Mouse (Mus musculus) hindbrain, embryonic 14.5 days (tissue): ENCODE data around the gene Kcp. TPM values are rescaled to one million over a fixed set of nuclear protein-coding genes. Genes with fewer than 3 reads are reported as not detected.

Source experiments
- ATAC-seq: fragments of 200-750 bp; cut with Nextera tagmentation; 2 replicates; pipeline ENCODE4 v1.8.0; 2017; ENCODE audit warnings: moderate number of reproducible peaks, mild to moderate bottlenecking, moderate TSS enrichment, moderate library complexity; ENCODE audit not compliant: low FRiP score
- DNase-seq: peaks from one replicate; pipeline ENCODE4 v3.0.0-alpha.2; 2015; ENCODE audit warnings: low spot score
- H3K27ac ChIP-seq: fragments of 300-500 bp; sonication (generic); 2 replicates; pipeline ENCODE4 v1.5.1; 2014; ENCODE audit warnings: mild to moderate bottlenecking, moderate library complexity
- H3K27me3 ChIP-seq: fragments of 300-500 bp; sonication (generic); 2 replicates; pipeline ENCODE4 v1.6.1; 2014; ENCODE audit warnings: mild to moderate bottlenecking, low read length, mixed read lengths; ENCODE audit not compliant: control insufficient read depth, insufficient read depth
- H3K36me3 ChIP-seq: fragments of 300-500 bp; sonication (generic); replicated peaks from 2 replicates; pipeline ENCODE4 v1.6.1; 2014; ENCODE audit not compliant: control insufficient read depth, insufficient read depth
- H3K4me1 ChIP-seq: fragments of 300-500 bp; sonication (generic); replicated peaks from 2 replicates; pipeline ENCODE4 v1.6.1; 2014; ENCODE audit warnings: antibody characterized with exemption, low read length, mixed read lengths; ENCODE audit not compliant: control insufficient read depth, insufficient read depth
- H3K4me2 ChIP-seq: fragments of 300-500 bp; sonication (generic); replicated peaks from 2 replicates; pipeline ENCODE4 v1.6.1; 2014; ENCODE audit warnings: mild to moderate bottlenecking, moderate library complexity
- H3K4me3 ChIP-seq: fragments of 300-500 bp; sonication (generic); replicated peaks from 2 replicates; pipeline ENCODE4 v1.5.1; 2014; ENCODE audit warnings: mild to moderate bottlenecking, low read length
- H3K9ac ChIP-seq: fragments of 300-500 bp; sonication (generic); 2 replicates; pipeline ENCODE4 v1.6.1; 2014
- H3K9me3 ChIP-seq: fragments of 300-500 bp; sonication (generic); 2 replicates; pipeline ENCODE4 v1.6.1; 2016; ENCODE audit warnings: low read length; ENCODE audit not compliant: control insufficient read depth
- WGBS: fragments of 180-500 bp; shearing (Covaris S2); extraction: QIAGEN DNeasy Blood & Tissue Kit; methylation state at CpG from one replicate; pipeline ENCODE4 v1.1.7; 2014; 5-methylcytosine and 5-hydroxymethylcytosine counted together
- polyA plus RNA-seq: library from polyadenylated mRNA; unstranded; fragments of >200 nt; fragmentation: Nextera tagmentation; extraction: Ambion mirVana; gene quantifications from 2 replicates; pipeline ENCODE4 v1.2.1, GENCODE M21; 2014

Kcp gene
- polyA plus RNA-seq, 1 experiment from 2014 or later: 19.9 TPM

- no peak for ATAC-seq
- no peak for DNase-seq
Observed at GRCm38 (mm10) chr6:29426331-29426730, 81.4 kb downstream of the Kcp start.

GRCm38 (mm10) chr6:29425118-29425517 lies 82.6 kb downstream of the Kcp start:
- H3K4me3 ChIP-seq: no peak overlapping the region
- H3K4me1 ChIP-seq: no peaks in the 10 kb centered on the region
- H3K27me3 ChIP-seq: 0 out of 2 replicates have a peak, but pooled peaks cover 4% of the 10 kb centered on the region
- no peaks in the 10 kb centered on the region for H3K36me3 ChIP-seq
- DNase-seq: no peak
- H3K4me2 ChIP-seq: no peak overlapping the region
- ATAC-seq: no peak
- H3K9ac ChIP-seq: no peak overlapping the region
- H3K9me3 ChIP-seq: no peaks in the 10 kb centered on the region
- 90% methylated on average over 8 of the region's 8 CpGs for WGBS
- no peak overlapping the region for H3K27ac ChIP-seq

More at GRCm38 (mm10) chr6:29426331-29426730, 81.4 kb downstream of the Kcp start:
- no peaks in the 10 kb centered on the region for H3K4me1 ChIP-seq
- no peaks in the 10 kb centered on the region for H3K36me3 ChIP-seq
- H3K4me3 ChIP-seq: no peak overlapping the region
- no peak overlapping the region for H3K4me2 ChIP-seq
- H3K9me3 ChIP-seq: no peaks in the 10 kb centered on the region
- 74% methylated on average over 6 of the region's 6 CpGs for WGBS
- no peak overlapping the region for H3K27ac ChIP-seq
- 0 out of 2 replicates have a peak, but pooled peaks cover 8% of the 10 kb centered on the region for H3K27me3 ChIP-seq
- H3K9ac ChIP-seq: no peak overlapping the region

Other genes starting within 250 kb of the Kcp start
- 29.1 and 34.2 TPM in 2 replicates for gene Hilpda, start 235.5 kb downstream of the Kcp start, polyA plus RNA-seq
- 0.23 and 0.54 TPM in 2 replicates for gene Fam71f2, start 228.4 kb downstream of the Kcp start, polyA plus RNA-seq
- gene Fam71f1, start 188.8 kb downstream of the Kcp start, polyA plus RNA-seq: not detected in 2 replicates
- 187 and 199 TPM in 2 replicates for gene Calu, start 159.9 kb downstream of the Kcp start, polyA plus RNA-seq
- gene Opn1sw, start 119.5 kb downstream of the Kcp start, polyA plus RNA-seq: 0.46 and 0.48 TPM in 2 replicates
- 53.2 and 55.7 TPM in 2 replicates for gene Ccdc136, start 111.6 kb downstream of the Kcp start, polyA plus RNA-seq
- gene Flnc, start 74.7 kb downstream of the Kcp start, polyA plus RNA-seq: 4.8 and 6.8 TPM in 2 replicates
- 319 and 346 TPM in 2 replicates for gene Atp6v1f, start 40.2 kb downstream of the Kcp start, polyA plus RNA-seq
- 0.70 TPM in 1 of 2 replicates, not detected in the other for gene Atp6v1fnb, start 36.5 kb downstream of the Kcp start, polyA plus RNA-seq
- 1.5 and 1.7 TPM in 2 replicates for gene Irf5, start 18.7 kb upstream of the Kcp start, polyA plus RNA-seq
- gene Tnpo3, start 101.9 kb upstream of the Kcp start, polyA plus RNA-seq: 85.4 and 93.7 TPM in 2 replicates
- gene Tspan33, start 186.3 kb upstream of the Kcp start, polyA plus RNA-seq: 7.9 and 8.6 TPM in 2 replicates
- 13.9 and 15.6 TPM in 2 replicates for gene Smo, start 227.6 kb upstream of the Kcp start, polyA plus RNA-seq